Mouse (Mus musculus): ENCODE results near the gene Cfap61.

- no peak for TF ChIP-seq CTCF (IDR thresholded peaks at IDR 0.05; ENCODE audit: low read depth)
- no peak for TF ChIP-seq EP300 (IDR thresholded peaks at IDR 0.05; ENCODE audit: low read depth)
Measured at GRCm38 (mm10) chr2:146116726-146117125, 182.1 kb downstream of the Cfap61 start.
